ENCODE assay signal across 19 mouse cellular contexts in genomic region chr10:122994402-122995107, GRCm38 (mm10).
DNase-seq lines count a peak whose midpoint lies in the region; ATAC-seq and TF ChIP-seq lines count a peak whose summit lies in the region.
"Had no signal": no experiment of that assay in that cellular context is flagged by ENCODE, and none has a peak within 500 bp of the region (broad histone marks: within the 10 kb centered on the region; RNA-seq: fewer than 3 reads in every experiment).

No protein-coding gene starts in this region.

- H3K9me3 ChIP-seq in intestine, embryonic 14.5 days (ENCODE audit: control insufficient read depth, low read length) = no peaks in the 10 kb centered on the region
- H3K9me3 ChIP-seq in intestine, embryonic 15.5 days = no peaks in the 10 kb centered on the region
- H3K9me3 ChIP-seq in kidney, embryonic 16.5 days (ENCODE audit: low read length) = no peaks in the 10 kb centered on the region
- H3K9me3 ChIP-seq: embryonic facial prominence, embryonic 10.5 days; forebrain, embryonic 13.5 days; heart, embryonic 13.5 days; hindbrain, embryonic 12.5 days had no signal

- no peak overlapping the region for H3K4me3 ChIP-seq in intestine, embryonic 14.5 days (ENCODE audit: low read depth, low read length)
- H3K4me3 ChIP-seq in intestine, embryonic 15.5 days (replicated peaks) = no peak overlapping the region
- no peak overlapping the region for H3K4me3 ChIP-seq in kidney, embryonic 16.5 days (ENCODE audit: low read length)
- H3K4me3 ChIP-seq: embryonic facial prominence, embryonic 10.5 days; forebrain, embryonic 13.5 days; gastrocnemius, adult 2 months; heart, embryonic 13.5 days; hindbrain, embryonic 12.5 days had no signal

- H3K27me3 ChIP-seq in intestine, embryonic 14.5 days (replicated peaks; ENCODE audit: control insufficient read depth, insufficient read depth, low read length) = no peaks in the 10 kb centered on the region
- no peaks in the 10 kb centered on the region for H3K27me3 ChIP-seq in intestine, embryonic 15.5 days (replicated peaks)
- no peaks in the 10 kb centered on the region for H3K27me3 ChIP-seq in kidney, embryonic 16.5 days (ENCODE audit: insufficient read depth, low read length)
- no peaks in the 10 kb centered on the region for H3K27me3 ChIP-seq in Patski
- H3K27me3 ChIP-seq: forebrain, embryonic 13.5 days; heart, embryonic 13.5 days; hindbrain, embryonic 12.5 days had no signal

- H3K27ac ChIP-seq in intestine, embryonic 14.5 days (ENCODE audit: low read depth) = no peak overlapping the region
- H3K27ac ChIP-seq in intestine, embryonic 15.5 days = no peak overlapping the region
- H3K27ac ChIP-seq in kidney, embryonic 16.5 days (ENCODE audit: low read length) = peak overlapping the region; percentile 83
- H3K27ac ChIP-seq: embryonic facial prominence, embryonic 10.5 days; forebrain, embryonic 13.5 days; gastrocnemius, adult 2 months; heart, embryonic 13.5 days; hindbrain, embryonic 12.5 days had no signal

- H3K9ac ChIP-seq in intestine, embryonic 14.5 days (ENCODE audit: low read length) = no peak overlapping the region
- H3K9ac ChIP-seq in intestine, embryonic 15.5 days = no peak overlapping the region
- peak overlapping the region; percentile 29; the same call in 1 of the 2 replicates for H3K9ac ChIP-seq in kidney, embryonic 16.5 days (replicated peaks; ENCODE audit: low read length)
- H3K9ac ChIP-seq: forebrain, embryonic 13.5 days; heart, embryonic 13.5 days; hindbrain, embryonic 12.5 days had no signal

- peaks cover 58% of the 10 kb centered on the region for H3K36me3 ChIP-seq in intestine, embryonic 14.5 days (ENCODE audit: control insufficient read depth, insufficient read depth, low read length)
- H3K36me3 ChIP-seq in intestine, embryonic 15.5 days = peaks cover 18% of the 10 kb centered on the region
- H3K36me3 ChIP-seq in kidney, embryonic 16.5 days (ENCODE audit: insufficient read depth, low read length) = peaks cover 50% of the 10 kb centered on the region

- no peak for TF ChIP-seq CTCF in Patski (IDR thresholded peaks at IDR 0.05)

- CTCF ChIA-PET in Patski (lab: Charles Lee) = interaction anchor here (0.8 to 2.2 kb wide), 4 partner anchors 11 to 191 kb away, joined by 3 to 10 read pairs (median 5); no protein-coding TSS in a partner anchor

- ATAC-seq in intestine, embryonic 14.5 days (replicated peaks; ENCODE audit: low FRiP score, low TSS enrichment, low read depth) = no peak
- no peak for ATAC-seq in intestine, embryonic 15.5 days
- ATAC-seq in kidney, embryonic 16.5 days (ENCODE audit: low FRiP score, low TSS enrichment) = peak; percentile 89
- peak; percentile 94 for ATAC-seq in Patski
- ATAC-seq: activated CD4-positive, CD25-positive, alpha-beta regulatory T cell, adult 4 months; forebrain, embryonic 13.5 days had no signal

- H3K4me1 ChIP-seq in intestine, embryonic 14.5 days (replicated peaks; ENCODE audit: control insufficient read depth, insufficient read depth, low read length) = no peaks in the 10 kb centered on the region
- no peaks in the 10 kb centered on the region for H3K4me1 ChIP-seq in intestine, embryonic 15.5 days (replicated peaks)
- H3K4me1 ChIP-seq in kidney, embryonic 16.5 days (ENCODE audit: insufficient read depth, low read length) = peaks cover 6% of the 10 kb centered on the region; the same call in 1 of the 2 replicates
- H3K4me1 ChIP-seq: embryonic facial prominence, embryonic 10.5 days; forebrain, embryonic 13.5 days; hindbrain, embryonic 12.5 days had no signal

- WGBS in intestine, embryonic 14.5 days = 81% methylated on average over 17 of the region's 17 CpGs
- WGBS in intestine, embryonic 15.5 days = 87% methylated on average over 17 of the region's 17 CpGs
- 56% methylated on average over 17 of the region's 17 CpGs for WGBS in kidney, embryonic 16.5 days

- DNase-seq in intestine, embryonic 14.5 days (ENCODE audit: low spot score) = peak; percentile 21
- DNase-seq in kidney, adult 8-10 months = no peak
- no peak for DNase-seq in Patski (ENCODE audit: low read depth, low spot score)
- DNase-seq in kidney, postnatal 14 days = peak; percentile 32
- DNase-seq in spleen, adult 12 weeks (ENCODE audit: low spot score) = no peak
- DNase-seq: adrenal gland, postnatal 14 days; cerebellum, adult 18-20 months; cerebellum, adult 9-11 months; cerebellum, postnatal 36 days; gastrocnemius, adult 2 months; gastrocnemius, postnatal 25 days; heart, postnatal 4 days had no signal

- POLR2A ChIA-PET in Patski (lab: Charles Lee) = interaction anchor here (1.0 kb wide), 1 partner anchor 187 kb away, joined by 9 read pairs; no protein-coding TSS in a partner anchor

- in situ Hi-C loops in Patski (cut with MboI; ENCODE audit: low pct_unique_long_range_greater_than_20kb) = no loop called here

- no peak overlapping the region for H3K4me2 ChIP-seq in intestine, embryonic 14.5 days (ENCODE audit: low read length)
- H3K4me2 ChIP-seq in intestine, embryonic 15.5 days (replicated peaks) = no peak overlapping the region
- H3K4me2 ChIP-seq in kidney, embryonic 16.5 days (replicated peaks; ENCODE audit: low read depth, low read length) = no peak overlapping the region
- H3K4me2 ChIP-seq: forebrain, embryonic 13.5 days; heart, embryonic 13.5 days; hindbrain, embryonic 12.5 days had no signal

Comparison
In these comparisons a context has a peak if more than half of its experiments do, and no peak if none do; other contexts are left out.
1. DNase-seq: peak in intestine, embryonic 14.5 days (single experiment) and kidney, postnatal 14 days (single experiment); none in kidney, adult 8-10 months (0 of 2), Patski (single experiment) and spleen, adult 12 weeks (single experiment).
2. ATAC-seq: peak in kidney, embryonic 16.5 days (single experiment) and Patski (single experiment); none in intestine, embryonic 14.5 days (single experiment) and intestine, embryonic 15.5 days (single experiment).